Mouse (Mus musculus) MEL (cell line): ENCODE results near the gene Notum. TPM values are rescaled to one million over a fixed set of nuclear protein-coding genes. Genes with fewer than 3 reads are reported as not detected.

ENCODE experiments used
- DNase-seq: peaks from one replicate; pipeline ENCODE4 v3.0.0; 2011; ENCODE audit warnings: low read depth, low spot score
- H3K27ac ChIP-seq: 2 replicates; pipeline ENCODE4 v1.5.1; 2012; ENCODE audit warnings: low read depth, mild to moderate bottlenecking, control low read depth, low read length, moderate library complexity; ENCODE audit not compliant: control insufficient read depth
- H3K27me3 ChIP-seq, 2 experiments: fragments of 150-350 bp in 1 of 2; sonication (generic) in 1 of 2; 2 replicates each; pipeline ENCODE4 v1.6.1; 2012; ENCODE audit warnings: low read length in 2 of 2, mild to moderate bottlenecking in 2 of 2, improper control_type of control experiment in 1 of 2, moderate library complexity in 1 of 2; ENCODE audit not compliant: insufficient read depth in 2 of 2, control insufficient read depth in 1 of 2
- H3K36me3 ChIP-seq, 2 experiments: 2 replicates each; pipeline ENCODE4 v1.6.1; 2012 to 2014; ENCODE audit warnings: low read length in 2 of 2, improper control_type of control experiment in 1 of 2, inconsistent platforms in 1 of 2, mild to moderate bottlenecking in 1 of 2; ENCODE audit not compliant: insufficient read depth in 2 of 2, control insufficient read depth in 1 of 2
- H3K4me1 ChIP-seq, 2 experiments: fragments of 150-350 bp in 1 of 2; sonication (generic) in 1 of 2; 2 replicates each; pipeline ENCODE4 v1.6.1; 2012; ENCODE audit warnings: low read length in 2 of 2, improper control_type of control experiment in 1 of 2, mild to moderate bottlenecking in 1 of 2; ENCODE audit not compliant: insufficient read depth in 2 of 2, control insufficient read depth in 1 of 2
- H3K4me3 ChIP-seq, 2 experiments: fragments of 150-350 bp in 1 of 2; sonication (generic) in 1 of 2; 2 replicates each; pipeline ENCODE4 v1.5.1; 2012; ENCODE audit warnings: low read depth in 2 of 2, low read length in 2 of 2, mild to moderate bottlenecking in 2 of 2, moderate library complexity in 2 of 2, control low read depth in 1 of 2, improper control_type of control experiment in 1 of 2; ENCODE audit not compliant: control insufficient read depth in 1 of 2, insufficient read depth in 1 of 2
- H3K79me2 ChIP-seq: 2 replicates; pipeline ENCODE4 v1.6.1; 2012; ENCODE audit warnings: mild to moderate bottlenecking, low read length, moderate library complexity; ENCODE audit not compliant: control insufficient read depth, poor library complexity, insufficient read depth
- H3K9ac ChIP-seq: 2 replicates; pipeline ENCODE4 v1.6.1; 2012; ENCODE audit warnings: low read depth, mild to moderate bottlenecking, control low read depth, low read length, moderate library complexity; ENCODE audit not compliant: control insufficient read depth, poor library complexity, severe bottlenecking
- H3K9me3 ChIP-seq: fragments of 150-350 bp; sonication (generic); replicated peaks from 2 replicates; pipeline ENCODE4 v1.6.1; 2012; ENCODE audit warnings: mild to moderate bottlenecking, low read length, improper control_type of control experiment, moderate library complexity; ENCODE audit not compliant: insufficient read depth
- BHLHE40 ChIP-seq: IDR thresholded peaks from 2 replicates; pipeline ENCODE4 v1.6.1; 2012; ENCODE audit warnings: low read depth, mild to moderate bottlenecking, inconsistent platforms, low read length, improper control_type of control experiment, borderline replicate concordance
- CHD1 ChIP-seq: IDR thresholded peaks from 2 replicates; pipeline ENCODE4 v1.6.1; 2012; ENCODE audit warnings: low read depth, mild to moderate bottlenecking, inconsistent platforms, low read length, improper control_type of control experiment
- CTCF ChIP-seq, 3 experiments: IDR thresholded peaks in 2 of 3; conservative IDR thresholded peaks in 1 of 3; 2 replicates each; pipeline ENCODE4 v1.5.1; 2011 to 2012; ENCODE audit warnings: low read length in 3 of 3, low read depth in 2 of 3, mild to moderate bottlenecking in 2 of 3, improper control_type of control experiment in 1 of 3, inconsistent platforms in 1 of 3, mixed read lengths in 1 of 3, moderate library complexity in 1 of 3; ENCODE audit not compliant: control insufficient read depth in 1 of 3, insufficient read depth in 1 of 3, poor library complexity in 1 of 3, severe bottlenecking in 1 of 3
- E2F4 ChIP-seq: IDR thresholded peaks from 2 replicates; pipeline ENCODE4 v1.6.1; 2011; ENCODE audit warnings: low read depth, low read length, improper control_type of control experiment, borderline replicate concordance
- ELF1 ChIP-seq: IDR thresholded peaks from 2 replicates; pipeline ENCODE4 v1.6.1; 2014; ENCODE audit warnings: low read depth, mild to moderate bottlenecking, inconsistent platforms, low read length, improper control_type of control experiment, moderate library complexity
- EP300 ChIP-seq, 2 experiments: IDR thresholded peaks; 2 replicates each; pipeline ENCODE4 v1.6.1; 2011; ENCODE audit warnings: improper control_type of control experiment in 2 of 2, low read length in 2 of 2, low read depth in 1 of 2, mild to moderate bottlenecking in 1 of 2
- ETS1 ChIP-seq: IDR thresholded peaks from 2 replicates; pipeline ENCODE4 v1.6.1; 2012; ENCODE audit warnings: low read depth, mild to moderate bottlenecking, inconsistent platforms, low read length, improper control_type of control experiment, moderate library complexity
- GABPA ChIP-seq: IDR thresholded peaks from 2 replicates; pipeline ENCODE4 v1.6.1; 2012; ENCODE audit warnings: low read depth, mild to moderate bottlenecking, inconsistent platforms, low read length, improper control_type of control experiment, moderate library complexity
- GATA1 ChIP-seq: IDR thresholded peaks from 2 replicates; pipeline ENCODE4 v1.6.1; 2011; ENCODE audit warnings: low read depth, low read length, improper control_type of control experiment
- HCFC1 ChIP-seq: IDR thresholded peaks from 2 replicates; pipeline ENCODE4 v1.6.1; 2012; ENCODE audit warnings: low read depth, mild to moderate bottlenecking, inconsistent platforms, low read length, improper control_type of control experiment, moderate library complexity
- JUND ChIP-seq: IDR thresholded peaks from 2 replicates; pipeline ENCODE4 v1.6.1; 2011; ENCODE audit warnings: low read depth, mild to moderate bottlenecking, improper control_type of control experiment, low read length
- MAX ChIP-seq: IDR thresholded peaks from 2 replicates; pipeline ENCODE4 v1.6.1; 2011; ENCODE audit warnings: low read length, improper control_type of control experiment
- MYB ChIP-seq: IDR thresholded peaks from 2 replicates; pipeline ENCODE4 v1.6.1; 2011; ENCODE audit warnings: mild to moderate bottlenecking, low read depth, low read length, improper control_type of control experiment
- POLR2A ChIP-seq, 2 experiments: IDR thresholded peaks; 2 replicates each; pipeline ENCODE4 v1.6.1; 2011 to 2012; ENCODE audit warnings: low read length in 2 of 2, mild to moderate bottlenecking in 2 of 2, control low read depth in 1 of 2, improper control_type of control experiment in 1 of 2, low read depth in 1 of 2, moderate library complexity in 1 of 2; ENCODE audit not compliant: control insufficient read depth in 1 of 2, insufficient read depth in 1 of 2, poor library complexity in 1 of 2
- POLR2AphosphoS2 ChIP-seq: IDR thresholded peaks from 2 replicates; pipeline ENCODE4 v1.6.1; 2011; ENCODE audit warnings: low read length, improper control_type of control experiment
- POLR2AphosphoS5 ChIP-seq: IDR thresholded peaks from 2 replicates; pipeline ENCODE4 v1.6.1; 2012; ENCODE audit warnings: low read depth, borderline replicate concordance, mild to moderate bottlenecking, inconsistent platforms, low read length, moderate library complexity, mixed read lengths
- RAD21 ChIP-seq: IDR thresholded peaks from 2 replicates; pipeline ENCODE4 v1.6.1; 2011; ENCODE audit warnings: mild to moderate bottlenecking, low read depth, low read length, improper control_type of control experiment
- RCOR1 ChIP-seq: IDR thresholded peaks from 2 replicates; pipeline ENCODE4 v1.6.1; 2012; ENCODE audit warnings: low read depth, mild to moderate bottlenecking, inconsistent platforms, low read length, improper control_type of control experiment
- TAL1 ChIP-seq: IDR thresholded peaks from 2 replicates; pipeline ENCODE4 v1.6.1; 2012; ENCODE audit warnings: mild to moderate bottlenecking, inconsistent platforms, low read length, moderate library complexity, mixed read lengths
- TBP ChIP-seq: IDR thresholded peaks from 2 replicates; pipeline ENCODE4 v1.8.0; 2011; ENCODE audit warnings: low read depth, low read length, improper control_type of control experiment
- TCF12 ChIP-seq: IDR thresholded peaks from 2 replicates; pipeline ENCODE4 v1.6.1; 2014; ENCODE audit warnings: low read depth, mild to moderate bottlenecking, inconsistent platforms, low read length, improper control_type of control experiment, moderate library complexity
- UBTF ChIP-seq: IDR thresholded peaks from 2 replicates; pipeline ENCODE4 v1.6.1; 2012; ENCODE audit warnings: low read depth, mild to moderate bottlenecking, inconsistent platforms, low read length, improper control_type of control experiment, moderate library complexity, borderline replicate concordance; ENCODE audit not compliant: insufficient read depth
- USF1 ChIP-seq: IDR thresholded peaks from 2 replicates; pipeline ENCODE4 v1.6.1; 2014; ENCODE audit warnings: low read depth, mild to moderate bottlenecking, inconsistent platforms, low read length, improper control_type of control experiment, moderate library complexity
- ZMIZ1 ChIP-seq: IDR thresholded peaks from 2 replicates; pipeline ENCODE4 v1.6.1; 2012; ENCODE audit warnings: low read depth, mild to moderate bottlenecking, inconsistent platforms, low read length, improper control_type of control experiment, moderate library complexity
- ZNF384 ChIP-seq: IDR thresholded peaks from 2 replicates; pipeline ENCODE4 v1.6.1; 2012; ENCODE audit warnings: low read depth, mild to moderate bottlenecking, inconsistent platforms, low read length, improper control_type of control experiment
- polyA plus RNA-seq, 2 experiments: library from polyadenylated mRNA; stranded (reverse) in 1 of 2; unstranded in 1 of 2; fragments of >175 nt in 1 of 2; fragments of >200 nt in 1 of 2; gene quantifications; 2 replicates each; pipeline versions ENCODE4 v1.2.1 to v1.2.4; 2012; ENCODE audit warnings: low replicate concordance in 2 of 2, low read depth in 1 of 2; ENCODE audit not compliant: insufficient read length in 2 of 2, insufficient read depth in 1 of 2, missing spikeins in 1 of 2
- total RNA-seq: library from RNA; depleted of rRNA; stranded (reverse); fragments of 300-350 nt; gene quantifications from 2 replicates; pipeline ENCODE4 v1.2.3, GENCODE M21; 2012

Gene Notum
- total and polyA plus RNA-seq, 3 experiments: not detected

- DNase-seq: no peak
- TF ChIP-seq ZMIZ1 (no peak), MAX (no peak), GATA1 (no peak), ZNF384 (no peak), TCF12 (no peak), CHD1 (no peak), HCFC1 (no peak)
- TF ChIP-seq, all 39 proteins: peak for 0
These were observed 487 bp downstream of the Notum start for GRCm38 (mm10) chr11:120660301-120661075.

GRCm38 (mm10) chr11:120659509-120660300, 1.3 kb downstream of the Notum start:
- no peak for DNase-seq
- H3K4me3 ChIP-seq: no peak overlapping the region

More at GRCm38 (mm10) chr11:120660301-120661075, 487 bp downstream of the Notum start:
- Histone ChIP-seq H3K9ac (no peak overlapping the region), H3K79me2 (no peaks in the 10 kb centered on the region), H3K36me3 (no peaks in the 10 kb centered on the region), H3K4me1 (no peaks in the 10 kb centered on the region), H3K27ac (no peak overlapping the region), H3K4me3 (no peak overlapping the region), H3K27me3 (peaks cover 2 to 7% of the 10 kb centered on the region in 2 experiments), H3K9me3 (no peaks in the 10 kb centered on the region)

GRCm38 (mm10) chr11:120658876-120659410, 2.0 kb downstream of the Notum start:
- no peak overlapping the region for H3K4me3 ChIP-seq
- H3K9me3 ChIP-seq: no peaks in the 10 kb centered on the region
- H3K79me2 ChIP-seq: no peaks in the 10 kb centered on the region
- peaks cover 2 to 7% of the 10 kb centered on the region in 2 experiments; a peak in 3 of 4 replicates for H3K27me3 ChIP-seq
- no peak for DNase-seq
- H3K27ac ChIP-seq: no peak overlapping the region
- H3K9ac ChIP-seq: no peak overlapping the region
- H3K36me3 ChIP-seq: no peaks in the 10 kb centered on the region
- no peaks in the 10 kb centered on the region for H3K4me1 ChIP-seq
- no peak for TF ChIP-seq TAL1
- no peak for TF ChIP-seq JUND
- TF ChIP-seq ELF1: no peak
- no peak for TF ChIP-seq ZNF384
- no peak for TF ChIP-seq ETS1
- no peak for TF ChIP-seq E2F4
- TF ChIP-seq GATA1: no peak
- TF ChIP-seq UBTF: no peak
- TF ChIP-seq RCOR1: no peak
- no peak for TF ChIP-seq POLR2AphosphoS5
- TF ChIP-seq CHD1: no peak
- no peak for TF ChIP-seq USF1
- TF ChIP-seq EP300 (IDR thresholded peaks at IDR 0.05; ENCODE audit: low read depth in 1 of 2, low read length in 2 of 2): no peak
- no peak for TF ChIP-seq POLR2A (IDR thresholded peaks at IDR 0.05; ENCODE audit: control insufficient read depth in 1 of 2, insufficient read depth in 1 of 2, low read depth in 1 of 2, low read length in 2 of 2, poor library complexity in 1 of 2)
- TF ChIP-seq TBP: no peak

More at GRCm38 (mm10) chr11:120659509-120660300, 1.3 kb downstream of the Notum start:
- H3K9me3 ChIP-seq: no peaks in the 10 kb centered on the region
- TF ChIP-seq BHLHE40 (no peak), POLR2AphosphoS2 (no peak), MYB (no peak), EP300 (IDR thresholded peaks at IDR 0.05; ENCODE audit: low read depth in 1 of 2, low read length in 2 of 2) (no peak), TAL1 (no peak), RAD21 (no peak), GABPA (no peak), ZMIZ1 (no peak), CTCF (IDR thresholded peaks at IDR 0.05 in 2 of 3, conservative IDR thresholded peaks at IDR 0.05 in 1 of 3; ENCODE audit: control insufficient read depth in 1 of 3, insufficient read depth in 1 of 3, low read depth in 2 of 3, low read length in 3 of 3, poor library complexity in 1 of 3, severe bottlenecking in 1 of 3) (no peak), CHD1 (no peak)
- TF ChIP-seq, all 39 proteins: peak for 0
- H3K27ac ChIP-seq: no peak overlapping the region
- H3K9ac ChIP-seq: no peak overlapping the region
- no peaks in the 10 kb centered on the region for H3K4me1 ChIP-seq
- H3K27me3 ChIP-seq: peaks cover 2 to 7% of the 10 kb centered on the region in 2 experiments; a peak in 3 of 4 replicates
- H3K36me3 ChIP-seq: no peaks in the 10 kb centered on the region
- no peaks in the 10 kb centered on the region for H3K79me2 ChIP-seq
